Mouse (Mus musculus): Measurements from ENCODE around the gene Atl1.

GRCm38 (mm10) chr12:69963141-69963540 is 70.7 kb downstream of the Atl1 start:
- TF ChIP-seq POLR2A (IDR thresholded peaks at IDR 0.05; ENCODE audit: insufficient read depth, low read length) (no peak), CTCF (IDR thresholded peaks at IDR 0.05; ENCODE audit: low read depth, low read length) (no peak), EP300 (IDR thresholded peaks at IDR 0.05; ENCODE audit: insufficient read depth, low read depth, low read length) (no peak)

Data from ES-Bruce4 (cell line).